Mouse (Mus musculus) hindbrain, embryonic 15.5 days (tissue): ENCODE measurements around the gene 1810049J17Rik. TPM values are rescaled to one million over a fixed set of nuclear protein-coding genes. Genes with fewer than 3 reads are reported as not detected.

Source experiments
- ATAC-seq: fragments of 200-750 bp; cut with Nextera tagmentation; 2 replicates; pipeline ENCODE4 v1.8.0; 2017; ENCODE audit warnings: low read depth, moderate number of reproducible peaks, moderate TSS enrichment; ENCODE audit not compliant: low FRiP score
- H3K27ac ChIP-seq: fragments of 300-500 bp; sonication (generic); replicated peaks from 2 replicates; pipeline ENCODE4 v1.5.1; 2015; ENCODE audit warnings: mild to moderate bottlenecking, inconsistent platforms
- H3K27me3 ChIP-seq: fragments of 300-500 bp; sonication (generic); 2 replicates; pipeline ENCODE4 v1.6.1; 2015; ENCODE audit warnings: control low read depth, inconsistent platforms
- H3K36me3 ChIP-seq: fragments of 300-500 bp; sonication (generic); 2 replicates; pipeline ENCODE4 v1.6.1; 2015; ENCODE audit warnings: control low read depth, inconsistent platforms
- H3K4me1 ChIP-seq: fragments of 300-500 bp; sonication (generic); replicated peaks from 2 replicates; pipeline ENCODE4 v1.6.1; 2015; ENCODE audit warnings: control low read depth, inconsistent platforms
- H3K4me2 ChIP-seq: fragments of 300-500 bp; sonication (generic); 2 replicates; pipeline ENCODE4 v1.6.1; 2015; ENCODE audit warnings: moderate library complexity, mild to moderate bottlenecking, inconsistent platforms
- H3K4me3 ChIP-seq: fragments of 300-500 bp; sonication (generic); 2 replicates; pipeline ENCODE4 v1.5.1; 2015; ENCODE audit warnings: mild to moderate bottlenecking, inconsistent platforms
- H3K9ac ChIP-seq: fragments of 300-500 bp; sonication (generic); 2 replicates; pipeline ENCODE4 v1.6.1; 2015; ENCODE audit warnings: inconsistent platforms
- H3K9me3 ChIP-seq: fragments of 300-500 bp; sonication (generic); 2 replicates; pipeline ENCODE4 v1.6.1; 2016; ENCODE audit warnings: control low read depth, inconsistent platforms
- WGBS: fragments of 180-500 bp; shearing (Covaris S2); methylation state at CpG from one replicate; pipeline ENCODE4 v1.1.7; 2015; 5-methylcytosine and 5-hydroxymethylcytosine counted together
- polyA plus RNA-seq: library from polyadenylated mRNA; unstranded; fragments of >200 nt; fragmentation: Nextera tagmentation; extraction: Ambion mirVana; gene quantifications from 2 replicates; pipeline ENCODE4 v1.2.1, GENCODE M21; 2015

The 1810049J17Rik gene
- polyA plus RNA-seq, 1 experiment from 2014 or later: 0.82 TPM

- Histone ChIP-seq H3K4me2 (no peak overlapping the region), H3K4me3 (no peak overlapping the region), H3K36me3 (0 out of 2 replicates have a peak, but pooled peaks cover 4% of the 10 kb centered on the region), H3K9me3 (no peaks in the 10 kb centered on the region), H3K27ac (no peak overlapping the region), H3K4me1 (peaks cover 22% of the 10 kb centered on the region), H3K9ac (no peak overlapping the region), H3K27me3 (no peaks in the 10 kb centered on the region)
- ATAC-seq: no peak
- WGBS: 86% methylated on average over 14 of the region's 14 CpGs
Observed at GRCm38 (mm10) chr15:12362001-12362700, 40.5 kb upstream of the 1810049J17Rik start.

GRCm38 (mm10) chr15:12360519-12361212 is 39.0 kb upstream of the 1810049J17Rik start:
- 0 out of 2 replicates have a peak, but pooled peaks cover 4% of the 10 kb centered on the region for H3K36me3 ChIP-seq
- no peak overlapping the region for H3K27ac ChIP-seq
- H3K4me3 ChIP-seq: no peak overlapping the region
- no peak overlapping the region for H3K9ac ChIP-seq
- no peaks in the 10 kb centered on the region for H3K27me3 ChIP-seq
- peaks cover 7% of the 10 kb centered on the region for H3K4me1 ChIP-seq
- H3K4me2 ChIP-seq: no peak overlapping the region
- ATAC-seq: no peak
- no peaks in the 10 kb centered on the region for H3K9me3 ChIP-seq
- WGBS: 83% methylated on average over 19 of the region's 19 CpGs

GRCm38 (mm10) chr15:12358384-12358783 is 36.7 kb upstream of the 1810049J17Rik start:
- Histone ChIP-seq H3K4me3 (no peak overlapping the region), H3K9ac (no peak overlapping the region), H3K9me3 (no peaks in the 10 kb centered on the region), H3K4me1 (no peaks in the 10 kb centered on the region), H3K27me3 (no peaks in the 10 kb centered on the region), H3K27ac (no peak overlapping the region), H3K4me2 (no peak overlapping the region), H3K36me3 (peaks cover 14% of the 10 kb centered on the region)
- ATAC-seq: no peak
- WGBS: 99% methylated on average over 5 of the region's 5 CpGs

GRCm38 (mm10) chr15:12357459-12357858 is 35.8 kb upstream of the 1810049J17Rik start:
- no peaks in the 10 kb centered on the region for H3K4me1 ChIP-seq
- no peaks in the 10 kb centered on the region for H3K27me3 ChIP-seq
- H3K4me2 ChIP-seq: no peak overlapping the region
- no peak overlapping the region for H3K4me3 ChIP-seq
- ATAC-seq: no peak
- no peak overlapping the region for H3K9ac ChIP-seq
- peaks cover 21% of the 10 kb centered on the region for H3K36me3 ChIP-seq
- H3K9me3 ChIP-seq: no peaks in the 10 kb centered on the region
- no peak overlapping the region for H3K27ac ChIP-seq

GRCm38 (mm10) chr15:12355907-12356306 is 34.2 kb upstream of the 1810049J17Rik start:
- no peak for ATAC-seq

GRCm38 (mm10) chr15:12355261-12355660 is 33.6 kb upstream of the 1810049J17Rik start:
- H3K27ac ChIP-seq: no peak overlapping the region
- WGBS: 89% methylated on average over 6 of the region's 6 CpGs
- no peaks in the 10 kb centered on the region for H3K4me1 ChIP-seq
- no peak overlapping the region for H3K4me2 ChIP-seq
- no peak overlapping the region for H3K9ac ChIP-seq
- H3K4me3 ChIP-seq: no peak overlapping the region
- no peak for ATAC-seq
- no peaks in the 10 kb centered on the region for H3K9me3 ChIP-seq
- no peaks in the 10 kb centered on the region for H3K27me3 ChIP-seq
- peaks cover 24% of the 10 kb centered on the region for H3K36me3 ChIP-seq

More at GRCm38 (mm10) chr15:12355907-12356306, 34.2 kb upstream of the 1810049J17Rik start:
- peaks cover 24% of the 10 kb centered on the region for H3K36me3 ChIP-seq
- H3K9me3 ChIP-seq: no peaks in the 10 kb centered on the region
- H3K27ac ChIP-seq: 0 out of 2 replicates have a peak overlapping the region, but pooled peaks have one; percentile 6
- no peaks in the 10 kb centered on the region for H3K4me1 ChIP-seq
- no peaks in the 10 kb centered on the region for H3K27me3 ChIP-seq
- WGBS: 86% methylated on average over 7 of the region's 7 CpGs
- no peak overlapping the region for H3K9ac ChIP-seq
- no peak overlapping the region for H3K4me3 ChIP-seq
- no peak overlapping the region for H3K4me2 ChIP-seq

GRCm38 (mm10) chr15:12354281-12354810 is 32.6 kb upstream of the 1810049J17Rik start:
- WGBS: 100% methylated on average over 2 of the region's 2 CpGs
- Histone ChIP-seq H3K4me2 (no peak overlapping the region), H3K36me3 (peaks cover 28% of the 10 kb centered on the region), H3K9me3 (no peaks in the 10 kb centered on the region), H3K4me3 (no peak overlapping the region), H3K4me1 (no peaks in the 10 kb centered on the region), H3K9ac (no peak overlapping the region), H3K27ac (no peak overlapping the region), H3K27me3 (no peaks in the 10 kb centered on the region)
- ATAC-seq: no peak

GRCm38 (mm10) chr15:12351470-12351869 is 29.8 kb upstream of the 1810049J17Rik start:
- Histone ChIP-seq H3K36me3 (peaks cover 28% of the 10 kb centered on the region), H3K9ac (no peak overlapping the region), H3K4me1 (no peaks in the 10 kb centered on the region), H3K9me3 (no peaks in the 10 kb centered on the region), H3K4me2 (no peak overlapping the region), H3K27me3 (no peaks in the 10 kb centered on the region), H3K4me3 (no peak overlapping the region), H3K27ac (no peak overlapping the region)
- no peak for ATAC-seq
- WGBS: 92% methylated on average over 7 of the region's 7 CpGs

GRCm38 (mm10) chr15:12349840-12350239 is 28.1 kb upstream of the 1810049J17Rik start:
- no peak overlapping the region for H3K9ac ChIP-seq
- no peak overlapping the region for H3K27ac ChIP-seq
- no peak overlapping the region for H3K4me3 ChIP-seq
- no peak for ATAC-seq
- no peaks in the 10 kb centered on the region for H3K4me1 ChIP-seq
- H3K4me2 ChIP-seq: no peak overlapping the region
- peaks cover 23% of the 10 kb centered on the region for H3K36me3 ChIP-seq
- WGBS: 88% methylated on average over 5 of the region's 5 CpGs
- no peaks in the 10 kb centered on the region for H3K9me3 ChIP-seq
- no peaks in the 10 kb centered on the region for H3K27me3 ChIP-seq

- Histone ChIP-seq H3K36me3 (peaks cover 18% of the 10 kb centered on the region), H3K9me3 (no peaks in the 10 kb centered on the region), H3K27ac (no peak overlapping the region), H3K4me1 (no peaks in the 10 kb centered on the region), H3K27me3 (no peaks in the 10 kb centered on the region), H3K9ac (no peak overlapping the region), H3K4me3 (no peak overlapping the region), H3K4me2 (no peak overlapping the region)
- WGBS: 90% methylated on average over 3 of the region's 3 CpGs
- no peak for ATAC-seq
Observed at GRCm38 (mm10) chr15:12348950-12349349, 27.3 kb upstream of the 1810049J17Rik start.

GRCm38 (mm10) chr15:12346916-12347315 is 25.2 kb upstream of the 1810049J17Rik start:
- Histone ChIP-seq H3K27me3 (no peaks in the 10 kb centered on the region), H3K4me2 (no peak overlapping the region), H3K4me1 (no peaks in the 10 kb centered on the region), H3K9me3 (no peaks in the 10 kb centered on the region), H3K36me3 (peaks cover 13% of the 10 kb centered on the region), H3K27ac (no peak overlapping the region), H3K4me3 (no peak overlapping the region), H3K9ac (no peak overlapping the region)
- 94% methylated on average over 3 of the region's 3 CpGs for WGBS
- ATAC-seq: no peak

- H3K9ac ChIP-seq: no peak overlapping the region
- no peaks in the 10 kb centered on the region for H3K9me3 ChIP-seq
- peaks cover 5% of the 10 kb centered on the region; the same call in 1 of the 2 replicates for H3K36me3 ChIP-seq
- H3K27ac ChIP-seq: peak overlapping the region; percentile 39; the same call in 1 of the 2 replicates
- no peak overlapping the region for H3K4me2 ChIP-seq
- H3K27me3 ChIP-seq: no peaks in the 10 kb centered on the region
- WGBS: 14% methylated on average over 4 of the region's 4 CpGs
- H3K4me3 ChIP-seq: no peak overlapping the region
- 0 out of 2 replicates have a peak, but pooled peaks have one; percentile 42 for ATAC-seq
- H3K4me1 ChIP-seq: peaks cover 4% of the 10 kb centered on the region
Observed at GRCm38 (mm10) chr15:12341401-12341758, 19.7 kb upstream of the 1810049J17Rik start.
